Mouse (Mus musculus) heart, postnatal 36 days (tissue): ENCODE results near the gene Tex13c3. TPM values are rescaled to one million over a fixed set of nuclear protein-coding genes. Genes with fewer than 3 reads are reported as not detected.
"Not testable (repeated sequence)": the region's sequence is repeated elsewhere in the genome, so short reads cannot be mapped to it uniquely, and the experiment has no call there.

Experiments
- DNase-seq, 2 experiments: peaks; one replicate each; pipeline ENCODE4 v3.0.0; 2021 to 2022
- intact Hi-C: fragments of 180-260 bp; cut with DNase I; formaldehyde crosslinking; loops from one replicate; pipeline ENCODE4 v1.15.1; 2025
- total RNA-seq, 2 experiments: library from RNA; stranded (reverse); gene quantifications; 2 replicates each; pipeline ENCODE4 v1.2.3; 2021

The Tex13c3 gene
- total RNA-seq: not detected

- intact Hi-C loops, DNase-seq: not testable (repeated sequence)
Observed at GRCm38 (mm10) chrX:19481219-19481618, at the start of gene Tex13c3. Gene Tex13c3, minus strand, starts transcription at chrX:19481319.

- no peak for DNase-seq
- intact Hi-C loops: no loop called here
Observed at GRCm38 (mm10) chrX:19489731-19490130, 8.6 kb upstream of the Tex13c3 start.
